Mouse (Mus musculus) forebrain, embryonic 10.5 days (tissue): ENCODE data around the gene Gadl1. TPM values are rescaled to one million over a fixed set of nuclear protein-coding genes. Genes with fewer than 3 reads are reported as not detected.
"Not testable (repeated sequence)": the region's sequence is repeated elsewhere in the genome, so short reads cannot be mapped to it uniquely, and the experiment has no call there.

Experiments
- DNase-seq: peaks from one replicate; pipeline ENCODE4 v3.0.0-alpha.2; 2017; ENCODE audit warnings: low spot score; ENCODE audit errors: extremely low spot score
- H3K27ac ChIP-seq: fragments of 300-500 bp; sonication (generic); 2 replicates; pipeline ENCODE4 v1.5.1; 2016; ENCODE audit warnings: mild to moderate bottlenecking
- H3K27me3 ChIP-seq: fragments of 300-500 bp; sonication (generic); 2 replicates; pipeline ENCODE4 v1.6.1; 2016; ENCODE audit warnings: mild to moderate bottlenecking; ENCODE audit not compliant: poor library complexity, severe bottlenecking
- H3K36me3 ChIP-seq: fragments of 300-500 bp; sonication (generic); replicated peaks from 2 replicates; pipeline ENCODE4 v1.6.1; 2016; ENCODE audit warnings: mild to moderate bottlenecking, moderate library complexity
- H3K4me1 ChIP-seq: fragments of 300-500 bp; sonication (generic); 2 replicates; pipeline ENCODE4 v1.6.1; 2016
- H3K4me3 ChIP-seq: fragments of 300-500 bp; sonication (generic); 2 replicates; pipeline ENCODE4 v1.5.1; 2016; ENCODE audit warnings: mild to moderate bottlenecking, moderate library complexity
- H3K9me3 ChIP-seq: fragments of 300-500 bp; sonication (generic); 2 replicates; pipeline ENCODE4 v1.6.1; 2016; ENCODE audit warnings: mild to moderate bottlenecking, moderate library complexity
- WGBS: fragments of 180-500 bp; shearing (Covaris S2); methylation state at CpG from one replicate; pipeline ENCODE4 v1.1.7; 2016; 5-methylcytosine and 5-hydroxymethylcytosine counted together
- polyA plus RNA-seq: library from polyadenylated mRNA; unstranded; fragments of >200 nt; fragmentation: Nextera tagmentation; extraction: Ambion mirVana; gene quantifications from 2 replicates; pipeline ENCODE4 v1.2.1, GENCODE M21; 2016

Gadl1 gene
- polyA plus RNA-seq, 1 experiment from 2014 or later: 0.26 TPM

DNA sequence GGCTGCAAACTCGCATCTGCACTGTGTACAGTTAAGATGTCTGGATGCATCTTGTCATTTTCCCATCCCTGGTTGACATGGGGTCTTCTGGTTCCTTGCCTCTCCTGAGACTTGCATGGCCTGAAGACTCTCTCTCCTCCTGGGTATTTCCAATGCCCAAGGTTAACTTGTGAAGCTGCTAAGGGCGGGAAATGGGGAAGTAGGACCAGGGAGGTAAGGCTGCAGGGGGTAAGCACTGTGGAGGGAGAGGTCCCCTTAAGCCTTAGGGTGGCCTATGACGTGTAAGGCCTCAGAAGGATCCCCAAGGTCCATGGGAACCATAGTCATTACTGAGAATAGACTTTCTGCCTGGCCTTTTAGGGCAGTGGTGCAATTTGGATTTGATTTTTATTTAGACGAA is 132.1 kb downstream of the Gadl1 start:
- WGBS: 76% methylated on average over 4 of the region's 4 CpGs
- Histone ChIP-seq H3K27me3 (no peaks in the 10 kb centered on the region), H3K4me3 (no peak overlapping the region), H3K27ac (no peak overlapping the region), H3K4me1 (no peaks in the 10 kb centered on the region), H3K9me3 (no peaks in the 10 kb centered on the region), H3K36me3 (no peaks in the 10 kb centered on the region)
- no peak for DNase-seq

GRCm38 (mm10) chr9:116041787-116042186 is 132.5 kb downstream of the Gadl1 start:
- H3K36me3 ChIP-seq: no peaks in the 10 kb centered on the region
- H3K4me3 ChIP-seq: no peak overlapping the region
- H3K27me3 ChIP-seq: no peaks in the 10 kb centered on the region
- 23% methylated on average over 3 of the region's 3 CpGs for WGBS
- no peaks in the 10 kb centered on the region for H3K4me1 ChIP-seq
- DNase-seq: peak; percentile 74
- no peaks in the 10 kb centered on the region for H3K9me3 ChIP-seq
- no peak overlapping the region for H3K27ac ChIP-seq

- H3K9me3 ChIP-seq: no peaks in the 10 kb centered on the region
- no peak for DNase-seq
- no peaks in the 10 kb centered on the region for H3K4me1 ChIP-seq
- 87% methylated on average over 1 of the region's 1 CpGs for WGBS
- no peak overlapping the region for H3K4me3 ChIP-seq
- H3K27me3 ChIP-seq: no peaks in the 10 kb centered on the region
- H3K36me3 ChIP-seq: no peaks in the 10 kb centered on the region
- no peak overlapping the region for H3K27ac ChIP-seq
These were observed 140.7 kb downstream of the Gadl1 start for GRCm38 (mm10) chr9:116049985-116050384.

GRCm38 (mm10) chr9:116053976-116054375 is 144.7 kb downstream of the Gadl1 start:
- H3K4me3 ChIP-seq: no peak overlapping the region
- no peaks in the 10 kb centered on the region for H3K36me3 ChIP-seq
- DNase-seq: no peak
- no peaks in the 10 kb centered on the region for H3K4me1 ChIP-seq
- no peaks in the 10 kb centered on the region for H3K9me3 ChIP-seq
- no peak overlapping the region for H3K27ac ChIP-seq
- no peaks in the 10 kb centered on the region for H3K27me3 ChIP-seq
- 88% methylated on average over 8 of the region's 8 CpGs for WGBS

DNA sequence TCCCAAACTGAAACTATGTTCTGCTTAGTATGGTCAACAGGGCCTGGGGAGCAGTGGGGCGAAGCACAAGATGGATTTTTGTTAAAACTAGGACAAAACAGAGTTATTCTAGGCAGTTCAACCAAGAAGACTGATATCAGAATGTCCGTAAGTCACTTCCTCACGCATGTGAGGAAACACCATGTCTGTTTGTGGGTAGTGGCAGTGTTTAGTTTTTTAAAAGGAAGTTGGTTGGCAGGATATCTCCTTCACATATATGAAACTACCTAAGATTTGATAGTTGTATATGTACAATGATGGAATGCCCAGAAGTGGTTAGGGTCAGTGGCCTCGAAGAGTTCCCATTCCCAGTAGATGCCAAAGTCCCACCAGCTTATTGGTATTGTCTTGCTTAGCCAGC is 149.2 kb downstream of the Gadl1 start:
- Histone ChIP-seq H3K36me3 (no peaks in the 10 kb centered on the region), H3K27ac (no peak overlapping the region), H3K4me3 (no peak overlapping the region), H3K4me1 (no peaks in the 10 kb centered on the region), H3K27me3 (no peaks in the 10 kb centered on the region), H3K9me3 (no peaks in the 10 kb centered on the region)
- WGBS: 95% methylated on average over 4 of the region's 4 CpGs
- DNase-seq: no peak

DNA sequence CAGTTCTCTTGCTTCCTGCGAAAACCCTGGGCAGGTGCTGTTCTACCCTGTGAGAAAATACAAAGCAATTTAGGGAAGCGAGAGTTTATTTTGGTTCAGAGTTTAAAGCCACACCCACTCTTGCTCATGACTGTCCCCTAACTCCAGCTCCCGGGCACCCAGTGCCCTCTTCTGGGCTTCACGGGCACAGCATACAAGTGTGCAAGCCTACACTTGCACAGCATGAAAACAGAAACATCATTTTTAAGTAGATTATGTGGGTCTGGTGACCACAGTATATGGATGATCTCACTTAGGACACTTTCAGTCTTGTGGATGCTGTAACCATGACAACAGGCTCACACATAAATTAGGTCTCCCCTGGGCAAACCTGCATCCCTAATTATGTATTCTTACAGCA is 149.9 kb downstream of the Gadl1 start:
- DNase-seq: no peak
- Histone ChIP-seq H3K4me1 (no peaks in the 10 kb centered on the region; the same call in 1 of the 2 replicates), H3K4me3 (no peak overlapping the region), H3K36me3 (no peaks in the 10 kb centered on the region), H3K27ac (no peak overlapping the region), H3K9me3 (no peaks in the 10 kb centered on the region), H3K27me3 (no peaks in the 10 kb centered on the region)
- WGBS: 75% methylated on average over 4 of the region's 4 CpGs

DNA sequence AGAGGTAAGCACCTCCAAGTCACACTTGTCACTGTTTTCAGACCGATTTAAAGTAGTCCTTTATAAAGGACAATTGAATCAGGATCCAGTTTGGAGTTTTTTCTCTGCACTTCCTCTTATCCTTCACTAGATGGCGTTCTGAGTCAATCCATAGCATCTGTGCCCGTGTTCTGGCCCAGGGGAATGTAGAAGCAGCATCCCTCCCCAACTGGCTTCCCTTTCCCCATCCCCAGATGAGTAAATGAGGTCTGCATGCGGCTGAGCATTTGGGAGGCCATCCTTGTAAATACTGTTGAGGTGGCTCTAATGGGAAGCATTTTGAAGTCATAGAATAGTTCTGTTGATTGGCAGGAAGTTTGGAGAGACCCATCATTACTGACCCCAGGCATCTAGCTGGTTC is 151.4 kb downstream of the Gadl1 start:
- no peak overlapping the region for H3K4me3 ChIP-seq
- no peaks in the 10 kb centered on the region for H3K36me3 ChIP-seq
- no peaks in the 10 kb centered on the region for H3K27me3 ChIP-seq
- no peak overlapping the region for H3K27ac ChIP-seq
- H3K9me3 ChIP-seq: no peaks in the 10 kb centered on the region
- 16% methylated on average over 4 of the region's 4 CpGs for WGBS
- DNase-seq: no peak
- no peaks in the 10 kb centered on the region; the same call in 1 of the 2 replicates for H3K4me1 ChIP-seq

DNA sequence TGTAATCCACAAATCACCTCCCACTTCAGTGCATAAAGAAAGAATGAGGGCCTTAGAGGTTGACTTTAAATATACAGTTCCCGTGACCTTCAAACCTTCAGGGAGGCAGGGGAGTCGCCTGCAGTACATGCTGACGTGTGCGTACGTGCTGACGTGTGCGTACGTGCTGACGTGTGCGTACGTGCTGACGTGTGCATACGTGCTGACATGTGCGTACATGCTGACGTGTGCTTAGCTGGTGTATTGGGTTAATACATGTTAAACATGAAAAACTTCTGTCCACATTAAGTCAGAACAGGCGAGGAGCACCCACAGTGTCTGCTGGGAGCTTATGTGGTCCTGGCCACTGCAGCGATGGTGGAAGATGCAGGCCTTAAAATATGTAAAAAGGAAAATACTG is 155.5 kb downstream of the Gadl1 start:
- Histone ChIP-seq H3K4me3 (no peak overlapping the region), H3K4me1 (no peaks in the 10 kb centered on the region; the same call in 1 of the 2 replicates), H3K9me3 (no peaks in the 10 kb centered on the region), H3K27ac (no peak overlapping the region), H3K27me3 (no peaks in the 10 kb centered on the region), H3K36me3 (no peaks in the 10 kb centered on the region)
- WGBS: 95% methylated on average over 17 of the region's 17 CpGs
- DNase-seq: no peak

DNA sequence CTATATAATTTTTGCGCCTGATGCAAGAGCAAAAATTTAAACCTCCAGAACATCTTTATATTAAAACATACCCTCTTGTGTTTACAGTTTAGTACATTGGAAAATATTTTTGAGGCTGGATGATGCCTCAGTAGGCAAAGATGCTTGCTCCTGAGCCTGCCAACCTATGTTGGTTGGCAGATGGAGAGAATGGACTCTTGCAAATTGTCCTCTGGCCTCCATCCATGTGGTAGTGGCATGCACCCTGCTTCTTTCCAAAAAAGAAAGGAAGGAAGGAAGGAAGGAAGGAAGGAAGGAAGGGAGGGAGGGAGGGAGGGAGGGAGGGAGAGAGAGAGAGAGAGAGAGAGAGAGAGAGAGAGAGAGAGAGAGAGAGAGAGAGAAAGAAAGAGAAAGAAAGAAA is 162.3 kb downstream of the Gadl1 start:
- WGBS: 95% methylated on average over 1 of the region's 1 CpGs
- H3K36me3 ChIP-seq, H3K27ac ChIP-seq, H3K4me3 ChIP-seq, H3K27me3 ChIP-seq, H3K4me1 ChIP-seq, H3K9me3 ChIP-seq, DNase-seq: not testable (repeated sequence)

DNA sequence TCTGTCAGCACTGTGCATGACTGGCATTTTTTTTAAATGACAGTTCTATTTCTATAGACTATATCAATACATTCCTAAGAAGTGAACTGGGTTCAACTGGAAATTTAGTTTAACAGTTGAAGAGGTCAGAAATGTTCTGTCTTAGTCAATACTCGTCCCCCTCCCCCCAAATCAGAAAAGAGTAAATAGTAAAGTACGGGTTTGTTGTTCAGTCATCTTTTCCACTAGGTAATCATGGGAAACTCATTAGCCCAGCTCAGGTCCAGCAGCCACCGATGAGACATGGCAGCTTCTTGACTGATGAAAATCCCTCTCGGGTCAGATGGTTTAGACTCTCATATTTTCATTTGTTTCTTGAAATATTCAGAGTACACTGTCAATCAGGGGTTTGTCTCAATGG is 166.9 kb downstream of the Gadl1 start:
- Histone ChIP-seq H3K36me3 (no peaks in the 10 kb centered on the region), H3K27ac (no peak overlapping the region), H3K9me3 (no peaks in the 10 kb centered on the region), H3K4me3 (no peak overlapping the region), H3K27me3 (no peaks in the 10 kb centered on the region), H3K4me1 (no peaks in the 10 kb centered on the region)
- 88% methylated on average over 4 of the region's 4 CpGs for WGBS
- DNase-seq: no peak

GRCm38 (mm10) chr9:116076946-116077345 is 167.7 kb downstream of the Gadl1 start:
- 85% methylated on average over 2 of the region's 2 CpGs for WGBS
- DNase-seq: no peak
- no peak overlapping the region for H3K4me3 ChIP-seq
- no peaks in the 10 kb centered on the region for H3K9me3 ChIP-seq
- no peaks in the 10 kb centered on the region for H3K27me3 ChIP-seq
- H3K4me1 ChIP-seq: no peaks in the 10 kb centered on the region
- H3K36me3 ChIP-seq: no peaks in the 10 kb centered on the region
- no peak overlapping the region for H3K27ac ChIP-seq

GRCm38 (mm10) chr9:116077419-116077818 is 168.2 kb downstream of the Gadl1 start:
- H3K27ac ChIP-seq: no peak overlapping the region
- H3K36me3 ChIP-seq: no peaks in the 10 kb centered on the region
- H3K4me1 ChIP-seq: no peaks in the 10 kb centered on the region
- H3K9me3 ChIP-seq: no peaks in the 10 kb centered on the region
- H3K27me3 ChIP-seq: no peaks in the 10 kb centered on the region
- WGBS: 91% methylated on average over 2 of the region's 2 CpGs
- no peak for DNase-seq
- no peak overlapping the region for H3K4me3 ChIP-seq

DNA sequence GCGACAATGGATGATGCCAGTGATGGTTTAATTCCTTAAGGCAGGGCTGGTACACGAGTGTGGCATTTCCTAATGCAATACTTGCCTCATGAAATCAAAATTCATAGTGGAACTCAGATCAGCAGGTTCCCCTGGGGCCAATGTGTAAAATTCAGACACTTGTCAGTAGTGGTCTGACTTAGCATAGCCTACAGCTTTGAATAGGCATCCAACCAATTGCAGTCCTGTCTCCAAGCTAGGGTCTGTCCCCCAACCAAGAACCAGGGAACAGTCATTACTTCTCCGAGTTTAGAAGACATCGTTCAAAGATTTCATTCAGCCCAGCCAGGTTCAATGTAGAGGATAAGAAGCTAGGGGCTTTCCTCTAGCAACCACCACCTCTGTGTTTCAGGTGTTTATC is 172.5 kb downstream of the Gadl1 start:
- WGBS: 91% methylated on average over 4 of the region's 4 CpGs
- DNase-seq: no peak
- H3K4me3 ChIP-seq: no peak overlapping the region

DNA sequence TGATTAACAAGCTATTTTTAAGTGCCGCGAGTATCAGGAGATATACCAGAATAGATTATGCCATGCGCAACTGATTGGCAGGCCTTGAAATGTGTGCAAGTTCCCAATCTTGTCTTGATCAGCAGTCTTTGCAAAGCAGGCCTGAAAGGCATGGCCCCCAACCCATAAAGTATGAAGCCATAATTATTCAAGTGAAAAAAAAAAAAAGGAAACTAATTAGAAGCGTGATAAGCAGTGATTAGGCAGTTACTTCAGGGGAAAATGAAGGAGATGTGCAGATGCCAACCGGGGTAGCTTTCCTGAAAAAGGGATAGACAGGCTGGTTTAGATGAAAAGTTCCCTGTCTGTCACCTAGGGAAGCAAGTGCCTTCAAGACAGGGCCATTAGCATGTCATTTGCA is 174.0 kb downstream of the Gadl1 start:
- no peak overlapping the region for H3K27ac ChIP-seq
- H3K9me3 ChIP-seq: no peaks in the 10 kb centered on the region
- no peaks in the 10 kb centered on the region for H3K27me3 ChIP-seq
- WGBS: 90% methylated on average over 5 of the region's 5 CpGs
- H3K4me1 ChIP-seq: no peaks in the 10 kb centered on the region
- no peak for DNase-seq
- H3K4me3 ChIP-seq: no peak overlapping the region
- H3K36me3 ChIP-seq: no peaks in the 10 kb centered on the region

More for the DNA sequence above, 172.5 kb downstream of the Gadl1 start:
- H3K27me3 ChIP-seq: no peaks in the 10 kb centered on the region
- H3K4me1 ChIP-seq: no peaks in the 10 kb centered on the region
- no peaks in the 10 kb centered on the region for H3K36me3 ChIP-seq
- no peaks in the 10 kb centered on the region for H3K9me3 ChIP-seq
- no peak overlapping the region for H3K27ac ChIP-seq
